Mouse (Mus musculus) lung, postnatal 14 days (tissue): Measurements from ENCODE around the gene Taf3.
A peak's percentile ranks its signal among the peaks of the same experiment; 100 is the strongest.

Source experiments
- DNase-seq: peaks from one replicate; pipeline ENCODE4 v3.0.0; 2021

The Taf3 gene

GRCm38 (mm10) chr2:9888913-9889650, 159.3 kb downstream of the Taf3 start, which contains the start of gene 9230102O04Rik:
TSS of gene 9230102O04Rik (minus strand) at chr2:9889540.
- no peak for DNase-seq

GRCm38 (mm10) chr2:9887636-9888035, 160.8 kb downstream of the Taf3 start:
- no peak for DNase-seq

GRCm38 (mm10) chr2:9886921-9887610, 161.3 kb downstream of the Taf3 start:
- no peak for DNase-seq

GRCm38 (mm10) chr2:9886031-9886430, 162.4 kb downstream of the Taf3 start:
- no peak for DNase-seq

- no peak for DNase-seq
Observed at GRCm38 (mm10) chr2:9885217-9885770, 163.1 kb downstream of the Taf3 start.

GRCm38 (mm10) chr2:9884533-9885216, 163.7 kb downstream of the Taf3 start:
- DNase-seq, result no peak

GRCm38 (mm10) chr2:9883803-9884532, 164.4 kb downstream of the Taf3 start:
- DNase-seq, result no peak

- no peak for DNase-seq
Observed at GRCm38 (mm10) chr2:9882926-9883802, 165.2 kb downstream of the Taf3 start.

GRCm38 (mm10) chr2:9882371-9882925, 165.9 kb downstream of the Taf3 start:
- DNase-seq, result peak; percentile 53

- no peak for DNase-seq
Observed at GRCm38 (mm10) chr2:9881611-9882023, 166.8 kb downstream of the Taf3 start.

- DNase-seq, result no peak
Observed at GRCm38 (mm10) chr2:9881051-9881591, 167.3 kb downstream of the Taf3 start, which contains the start of gene 4930412O13Rik. TSS of gene 4930412O13Rik (plus strand) at chr2:9881252.

GRCm38 (mm10) chr2:9880271-9880670, 168.1 kb downstream of the Taf3 start:
- no peak for DNase-seq

- DNase-seq, result peak; percentile 95
Observed at GRCm38 (mm10) chr2:9879493-9879892, 168.9 kb downstream of the Taf3 start.

- DNase-seq, result no peak
Observed at GRCm38 (mm10) chr2:9879092-9879491, 169.3 kb downstream of the Taf3 start.

GRCm38 (mm10) chr2:9878564-9879081, 169.8 kb downstream of the Taf3 start:
- peak; percentile 70 for DNase-seq

- no peak for DNase-seq
Observed at GRCm38 (mm10) chr2:9877966-9878563, 170.3 kb downstream of the Taf3 start.

GRCm38 (mm10) chr2:9877326-9877690, 171.1 kb downstream of the Taf3 start:
- DNase-seq, result no peak

- DNase-seq, result no peak
Observed at GRCm38 (mm10) chr2:9876621-9877325, 171.6 kb downstream of the Taf3 start.

- DNase-seq, result no peak
Observed at GRCm38 (mm10) chr2:9875676-9876357, 172.6 kb downstream of the Taf3 start.
